Mouse (Mus musculus): ENCODE measurements around the gene Frmd6. TPM values are rescaled to one million over a fixed set of nuclear protein-coding genes. Genes with fewer than 3 reads are reported as not detected.

Gene Frmd6
- total and polyA plus RNA-seq, 3 experiments, result 2.5 to 4.5 (median 3.5) TPM

DNA sequence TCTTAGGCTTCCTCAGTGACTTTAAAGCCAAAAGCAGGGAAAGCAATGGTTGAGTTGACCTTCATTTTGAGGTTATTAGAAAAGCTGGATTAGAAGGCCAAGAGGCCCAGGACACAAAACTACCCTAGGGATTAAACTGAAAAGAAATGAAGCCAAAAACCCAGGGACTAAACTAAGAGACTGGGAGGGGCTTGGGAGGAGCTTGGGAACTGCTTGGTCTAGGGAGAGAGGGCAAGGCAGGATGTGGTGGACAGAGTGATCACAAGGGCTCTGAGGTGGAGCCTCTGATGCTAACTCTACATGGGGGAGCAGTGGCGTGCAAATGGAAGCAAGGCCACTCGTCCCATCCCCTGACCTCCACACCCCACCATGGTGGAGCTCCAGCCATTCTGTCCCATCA is 8.6 kb upstream of the Frmd6 start:
- no peak overlapping the region for H3K4me2 ChIP-seq (ENCODE audit: insufficient read depth, low read depth, poor library complexity, severe bottlenecking)
- dilution Hi-C loops (cut with MboI; ENCODE audit: extremely low pct_ligation_motif_present, extremely low pct_unique_long_range_greater_than_20kb, low sequenced_read_pairs) (no loop called here), in situ Hi-C loops (cut with MboI; ENCODE audit: low pct_ligation_motif_present, low pct_unique_long_range_greater_than_20kb, low sequenced_read_pairs) (no loop called here)
- H3K27me3 ChIP-seq (replicated peaks), result no peaks in the 10 kb centered on the region
- H3K9me3 ChIP-seq (replicated peaks; ENCODE audit: low read length), result no peaks in the 10 kb centered on the region
- H3K36me3 ChIP-seq (replicated peaks in 1 of 2; ENCODE audit: control insufficient read depth in 1 of 2, insufficient read depth in 1 of 2, low read length in 1 of 2), result no peaks in the 10 kb centered on the region
- no peak for DNase-seq (ENCODE audit: extremely low read depth)
- no peak overlapping the region for H3K9ac ChIP-seq (ENCODE audit: insufficient read depth, low read depth)
- H3K4me1 ChIP-seq (ENCODE audit: control insufficient read depth in 1 of 2, insufficient read depth in 2 of 2), result no peaks in the 10 kb centered on the region
- no peak for TF ChIP-seq USF1 (IDR thresholded peaks at IDR 0.05; ENCODE audit: low read depth, low read length)
- no peak for TF ChIP-seq RAD21 (IDR thresholded peaks at IDR 0.05; ENCODE audit: low read depth, low read length)
- no peak for TF ChIP-seq EP300 (IDR thresholded peaks at IDR 0.05; ENCODE audit: low read length)
- TF ChIP-seq KAT2A (IDR thresholded peaks at IDR 0.05; ENCODE audit: insufficient replicate concordance, low read length), result no peak
- TF ChIP-seq SMC3 (IDR thresholded peaks at IDR 0.05; ENCODE audit: low read depth, low read length), result no peak
- TF ChIP-seq ZKSCAN1 (IDR thresholded peaks at IDR 0.05; ENCODE audit: borderline replicate concordance, low read depth, low read length), result no peak
- TF ChIP-seq CTCF (conservative IDR thresholded peaks at IDR 0.05 in 1 of 2, IDR thresholded peaks at IDR 0.05 in 1 of 2; ENCODE audit: low read depth in 2 of 2, low read length in 2 of 2), result no peak
- TF ChIP-seq NELFE (IDR thresholded peaks at IDR 0.05; ENCODE audit: low read depth, low read length), result no peak
- no peak for TF ChIP-seq CHD1 (IDR thresholded peaks at IDR 0.05; ENCODE audit: low read depth, low read length)
- TF ChIP-seq ZNF384 (IDR thresholded peaks at IDR 0.05; ENCODE audit: low read depth, low read length), result no peak
- TF ChIP-seq RCOR1 (conservative IDR thresholded peaks at IDR 0.05; ENCODE audit: low read depth, low read length), result no peak
- no peak for TF ChIP-seq MAFK (IDR thresholded peaks at IDR 0.05; ENCODE audit: insufficient replicate concordance, low read length)
- TF ChIP-seq PAX5 (IDR thresholded peaks at IDR 0.05; ENCODE audit: low read length), result no peak
- no peak for TF ChIP-seq MAX (IDR thresholded peaks at IDR 0.05; ENCODE audit: low read length)
- no peak for TF ChIP-seq MAZ (IDR thresholded peaks at IDR 0.05; ENCODE audit: low read depth, low read length)
- no peak for TF ChIP-seq BHLHE40 (IDR thresholded peaks at IDR 0.05; ENCODE audit: low read depth, low read length)
- TF ChIP-seq USF2 (conservative IDR thresholded peaks at IDR 0.05; ENCODE audit: low read depth, low read length), result no peak
- TF ChIP-seq NRF1 (IDR thresholded peaks at IDR 0.05; ENCODE audit: low read depth, low read length), result no peak
- H3K4me3 ChIP-seq (replicated peaks in 1 of 3; ENCODE audit: low read depth in 2 of 3, low read length in 2 of 3, poor library complexity in 1 of 3), result no peak overlapping the region
- no peaks in the 10 kb centered on the region for H3K79me2 ChIP-seq (replicated peaks; ENCODE audit: control insufficient read depth, extremely low read depth, insufficient read depth, poor library complexity, severe bottlenecking)
- no peak overlapping the region for H3K27ac ChIP-seq (ENCODE audit: insufficient read depth, low read depth)

DNA sequence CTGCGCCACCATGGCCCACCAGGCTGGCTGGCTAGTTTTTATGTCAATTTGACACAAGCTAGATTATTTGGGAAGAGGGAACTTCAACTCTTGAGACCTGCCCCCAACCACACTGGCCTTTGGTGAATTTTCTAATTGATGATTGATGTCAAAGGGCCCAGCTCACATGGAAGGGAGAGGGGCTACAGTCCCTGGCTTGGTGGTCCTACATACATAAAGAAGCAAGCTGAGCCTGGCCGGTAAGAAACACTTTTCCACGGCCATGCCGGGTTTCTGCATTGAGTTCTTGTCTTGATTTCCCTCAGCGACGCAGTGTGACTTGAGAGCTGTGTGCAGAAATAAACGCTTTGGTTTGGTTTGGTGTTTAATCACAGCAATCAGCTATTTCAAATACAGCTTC is 1.3 kb upstream of the Frmd6 start:
- Histone ChIP-seq H3K4me2 (ENCODE audit: insufficient read depth, low read depth, poor library complexity, severe bottlenecking) (no peak overlapping the region), H3K27me3 (replicated peaks) (peaks cover 4% of the 10 kb centered on the region), H3K36me3 (replicated peaks in 1 of 2; ENCODE audit: control insufficient read depth in 1 of 2, insufficient read depth in 1 of 2, low read length in 1 of 2) (no peaks in the 10 kb centered on the region), H3K27ac (ENCODE audit: insufficient read depth, low read depth) (no peak overlapping the region), H3K4me3 (replicated peaks in 1 of 3; ENCODE audit: low read depth in 2 of 3, low read length in 2 of 3, poor library complexity in 1 of 3) (no peak overlapping the region), H3K79me2 (replicated peaks; ENCODE audit: control insufficient read depth, extremely low read depth, insufficient read depth, poor library complexity, severe bottlenecking) (no peaks in the 10 kb centered on the region), H3K4me1 (ENCODE audit: control insufficient read depth in 1 of 2, insufficient read depth in 2 of 2) (peaks cover 0 to 21% of the 10 kb centered on the region in 2 experiments; a peak in 2 of 4 replicates), H3K9ac (ENCODE audit: insufficient read depth, low read depth) (no peak overlapping the region), H3K9me3 (replicated peaks; ENCODE audit: low read length) (no peaks in the 10 kb centered on the region)
- in situ Hi-C loops (cut with MboI; ENCODE audit: low pct_ligation_motif_present, low pct_unique_long_range_greater_than_20kb, low sequenced_read_pairs), result no loop called here
- dilution Hi-C loops (cut with MboI; ENCODE audit: extremely low pct_ligation_motif_present, extremely low pct_unique_long_range_greater_than_20kb, low sequenced_read_pairs), result no loop called here
- no peak for DNase-seq (ENCODE audit: extremely low read depth)
- no peak for TF ChIP-seq BHLHE40 (IDR thresholded peaks at IDR 0.05; ENCODE audit: low read depth, low read length)
- TF ChIP-seq ZKSCAN1 (IDR thresholded peaks at IDR 0.05; ENCODE audit: borderline replicate concordance, low read depth, low read length), result no peak
- no peak for TF ChIP-seq MAZ (IDR thresholded peaks at IDR 0.05; ENCODE audit: low read depth, low read length)
- no peak for TF ChIP-seq JUN (IDR thresholded peaks at IDR 0.05; ENCODE audit: insufficient read depth, low read depth, low read length)
- TF ChIP-seq MXI1 (IDR thresholded peaks at IDR 0.05; ENCODE audit: low read depth, low read length), result no peak
- TF ChIP-seq MAFK (IDR thresholded peaks at IDR 0.05; ENCODE audit: insufficient replicate concordance, low read length), result no peak
